Mouse (Mus musculus) lung, adult 2 months (tissue): ENCODE data around the gene Tyw1.

Source experiments
- CTCF ChIP-seq: fragments of 200-500 bp; IDR thresholded peaks from 2 replicates; pipeline ENCODE4 v1.5.1; 2011; ENCODE audit warnings: mild to moderate bottlenecking, low read length, control low read depth; ENCODE audit not compliant: insufficient read depth
- POLR2A ChIP-seq: fragments of 200-500 bp; IDR thresholded peaks from 2 replicates; pipeline ENCODE4 v1.6.1; 2011; ENCODE audit warnings: low read depth, mild to moderate bottlenecking, control low read depth, low read length, borderline replicate concordance; ENCODE audit errors: extremely low read depth

DNA sequence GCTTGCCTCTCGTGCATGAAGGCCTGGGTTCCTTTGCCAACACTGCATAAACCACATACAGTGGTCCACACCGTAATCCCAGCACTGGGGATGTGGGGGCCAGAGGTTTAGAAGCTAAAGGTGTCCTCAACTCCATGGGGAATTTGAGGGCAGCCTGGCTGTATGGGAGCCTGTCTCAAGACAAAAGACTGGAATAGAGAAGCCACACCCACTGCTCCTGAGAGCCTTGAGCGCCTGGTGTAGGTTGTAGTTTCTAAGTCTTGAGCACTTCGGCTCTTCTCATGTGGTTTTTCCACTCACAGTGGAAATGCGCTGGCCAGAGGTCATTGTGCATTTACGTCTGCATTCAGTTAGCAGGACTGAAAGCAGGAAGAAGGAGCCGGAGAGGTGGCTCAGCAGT lies 32.7 kb downstream of the Tyw1 start:
- TF ChIP-seq CTCF (no peak), POLR2A (no peak)
